Mouse (Mus musculus): ENCODE results near the gene Cdc25a.

Gene Cdc25a

GRCm38 (mm10) chr9:109874797-109875691, at the start of gene Cdc25a:
Cdc25a (plus strand) TSS chr9:109875579.
- DNase-seq (ENCODE audit: low spot score in 2 of 2): peak; percentile 97

GRCm38 (mm10) chr9:109825739-109826138, 49.6 kb upstream of the Cdc25a start:
- no peak for DNase-seq (ENCODE audit: low spot score in 2 of 2)

- no peak for DNase-seq (ENCODE audit: low spot score in 2 of 2)
Measured at GRCm38 (mm10) chr9:109826181-109826580, 49.2 kb upstream of the Cdc25a start.

- DNase-seq (ENCODE audit: low spot score in 2 of 2): peak; percentile 85 to 92
Measured at GRCm38 (mm10) chr9:109832391-109833087, 42.8 kb upstream of the Cdc25a start, which contains the start of gene Nme6. Nme6 (plus strand) TSS chr9:109832749.

- DNase-seq (ENCODE audit: low spot score in 2 of 2): no peak
Measured at GRCm38 (mm10) chr9:109833088-109833412, 42.3 kb upstream of the Cdc25a start.

- peak; percentile 32 to 68 for DNase-seq (ENCODE audit: low spot score in 2 of 2)
Measured at GRCm38 (mm10) chr9:109849312-109849758, 26.0 kb upstream of the Cdc25a start, which contains the start of gene Camp. Camp (minus strand) TSS chr9:109849617.

GRCm38 (mm10) chr9:109850099-109850498, 25.3 kb upstream of the Cdc25a start:
- DNase-seq (ENCODE audit: low spot score in 2 of 2): no peak

- peak; percentile 28 to 65 for DNase-seq (ENCODE audit: low spot score in 2 of 2)
Measured at GRCm38 (mm10) chr9:109854341-109854740, 21.0 kb upstream of the Cdc25a start.

- DNase-seq (ENCODE audit: low spot score in 2 of 2): no peak
Measured at GRCm38 (mm10) chr9:109855947-109856346, 19.4 kb upstream of the Cdc25a start.

- DNase-seq (ENCODE audit: low spot score in 2 of 2): peak; percentile 80 to 95
Measured at GRCm38 (mm10) chr9:109862397-109863044, 12.9 kb upstream of the Cdc25a start.

- DNase-seq (ENCODE audit: low spot score in 2 of 2): no peak
Measured at GRCm38 (mm10) chr9:109863085-109863484, 12.3 kb upstream of the Cdc25a start.

- no peak for DNase-seq (ENCODE audit: low spot score in 2 of 2)
Measured at GRCm38 (mm10) chr9:109866218-109866617, 9.2 kb upstream of the Cdc25a start.

GRCm38 (mm10) chr9:109870983-109871572, 4.3 kb upstream of the Cdc25a start:
- no peak for DNase-seq (ENCODE audit: low spot score in 2 of 2)

GRCm38 (mm10) chr9:109875695-109876601, 569 bp downstream of the Cdc25a start:
- DNase-seq (ENCODE audit: low spot score in 2 of 2): peak; percentile 66 to 82

- DNase-seq (ENCODE audit: low spot score in 2 of 2): no peak
Measured at GRCm38 (mm10) chr9:109876756-109877155, 1.4 kb downstream of the Cdc25a start.

- no peak for DNase-seq (ENCODE audit: low spot score in 2 of 2)
Measured at GRCm38 (mm10) chr9:109877666-109878065, 2.3 kb downstream of the Cdc25a start.

GRCm38 (mm10) chr9:109879305-109879704, 3.9 kb downstream of the Cdc25a start:
- no peak for DNase-seq (ENCODE audit: low spot score in 2 of 2)

- no peak for DNase-seq (ENCODE audit: low spot score in 2 of 2)
Measured at GRCm38 (mm10) chr9:109886259-109886658, 10.9 kb downstream of the Cdc25a start.

- DNase-seq (ENCODE audit: low spot score in 2 of 2): no peak
Measured at GRCm38 (mm10) chr9:109887321-109887720, 11.9 kb downstream of the Cdc25a start.

- DNase-seq (ENCODE audit: low spot score in 2 of 2): no peak
Measured at GRCm38 (mm10) chr9:109891501-109891900, 16.1 kb downstream of the Cdc25a start.
